Mouse (Mus musculus): Measurements from ENCODE around the gene Psmc4. TPM values are rescaled to one million over a fixed set of nuclear protein-coding genes. Genes with fewer than 3 reads are reported as not detected.

Psmc4 gene
- total RNA-seq, 1 experiment, result 287 TPM

- H3K4me3 ChIP-seq (ENCODE audit: insufficient read depth in 1 of 2, low read depth in 1 of 2, low read length in 2 of 2, poor library complexity in 1 of 2, severe bottlenecking in 1 of 2), result peak overlapping the region; percentile 83 to 88
- in situ Hi-C loops (cut with MboI; ENCODE audit: low sequenced_read_pairs in 2 of 2, unreplicated experiment in 2 of 2), result no loop called here
Observed at GRCm38 (mm10) chr7:28014445-28014810, 35.5 kb downstream of the Psmc4 start.

GRCm38 (mm10) chr7:28013549-28014444 is 36.1 kb downstream of the Psmc4 start, which contains the start of gene Zfp850:
Zfp850 (minus strand) TSS chr7:28014115.
- peak within 1 kb of the TSS; percentile 83 to 88 for H3K4me3 ChIP-seq (ENCODE audit: insufficient read depth in 1 of 2, low read depth in 1 of 2, low read length in 2 of 2, poor library complexity in 1 of 2, severe bottlenecking in 1 of 2)
- TF ChIP-seq ZC3H11A (IDR thresholded peaks at IDR 0.05; ENCODE audit: borderline replicate concordance, low read depth, low read length), result no peak
- TF ChIP-seq CHD2 (IDR thresholded peaks at IDR 0.05; ENCODE audit: low read depth, low read length), result no peak
- TF ChIP-seq HCFC1 (IDR thresholded peaks at IDR 0.05; ENCODE audit: borderline replicate concordance, insufficient read depth, low read length), result no peak; the same call in 1 of the 2 replicates
- TF ChIP-seq ZNF384 (IDR thresholded peaks at IDR 0.05; ENCODE audit: low read depth, low read length), result no peak
- no peak for TF ChIP-seq MAFK (IDR thresholded peaks at IDR 0.05; ENCODE audit: insufficient read depth, low read depth, low read length)
- peaks cover 4% of the 10 kb centered on the region; the same call in 1 of the 2 replicates for H3K36me3 ChIP-seq (ENCODE audit: control insufficient read depth, insufficient read depth, low read length, poor library complexity, severe bottlenecking)
- in situ Hi-C loops (cut with MboI; ENCODE audit: low sequenced_read_pairs in 2 of 2, unreplicated experiment in 2 of 2), result no loop called here
- peak within 1 kb of the TSS; percentile 38; the same call in 1 of the 2 replicates for H3K27ac ChIP-seq (ENCODE audit: insufficient read depth, low read depth, low read length, poor library complexity, severe bottlenecking)
- peak; percentile 63 for DNase-seq (ENCODE audit: low read depth, low spot score)
- peak within 1 kb of the TSS; percentile 90 for H3K9ac ChIP-seq (ENCODE audit: insufficient read depth, low read depth, low read length, poor library complexity, severe bottlenecking)
- no peaks in the 10 kb centered on the region for H3K9me3 ChIP-seq (ENCODE audit: control insufficient read depth, insufficient read depth, low read depth, low read length)
- H3K4me1 ChIP-seq (ENCODE audit: control insufficient read depth in 2 of 2, insufficient read depth in 2 of 2, low read length in 2 of 2, poor library complexity in 1 of 2), result peaks cover 1 to 2% of the 10 kb centered on the region in 2 experiments; a peak in 2 of 4 replicates

More at GRCm38 (mm10) chr7:28014445-28014810, 35.5 kb downstream of the Psmc4 start:
- H3K4me1 ChIP-seq (ENCODE audit: control insufficient read depth in 2 of 2, insufficient read depth in 2 of 2, low read length in 2 of 2, poor library complexity in 1 of 2), result peaks cover 1 to 2% of the 10 kb centered on the region in 2 experiments; a peak in 2 of 4 replicates
- peak overlapping the region; percentile 90 for H3K9ac ChIP-seq (ENCODE audit: insufficient read depth, low read depth, low read length, poor library complexity, severe bottlenecking)
- TF ChIP-seq CHD2 (IDR thresholded peaks at IDR 0.05; ENCODE audit: low read depth, low read length) (no peak), ZC3H11A (IDR thresholded peaks at IDR 0.05; ENCODE audit: borderline replicate concordance, low read depth, low read length) (no peak), HCFC1 (IDR thresholded peaks at IDR 0.05; ENCODE audit: borderline replicate concordance, insufficient read depth, low read length) (no peak), ZNF384 (IDR thresholded peaks at IDR 0.05; ENCODE audit: low read depth, low read length) (no peak), MAFK (IDR thresholded peaks at IDR 0.05; ENCODE audit: insufficient read depth, low read depth, low read length) (no peak)
- H3K9me3 ChIP-seq (ENCODE audit: control insufficient read depth, insufficient read depth, low read depth, low read length), result no peaks in the 10 kb centered on the region
- H3K36me3 ChIP-seq (ENCODE audit: control insufficient read depth, insufficient read depth, low read length, poor library complexity, severe bottlenecking), result peaks cover 2% of the 10 kb centered on the region; the same call in 1 of the 2 replicates
- H3K27ac ChIP-seq (ENCODE audit: insufficient read depth, low read depth, low read length, poor library complexity, severe bottlenecking), result no peak overlapping the region
- no peak for DNase-seq (ENCODE audit: low read depth, low spot score)

GRCm38 (mm10) chr7:28010271-28010670 is 39.6 kb downstream of the Psmc4 start:
- TF ChIP-seq HCFC1 (IDR thresholded peaks at IDR 0.05; ENCODE audit: borderline replicate concordance, insufficient read depth, low read length) (no peak), MAFK (IDR thresholded peaks at IDR 0.05; ENCODE audit: insufficient read depth, low read depth, low read length) (no peak), ZNF384 (IDR thresholded peaks at IDR 0.05; ENCODE audit: low read depth, low read length) (no peak), ZC3H11A (IDR thresholded peaks at IDR 0.05; ENCODE audit: borderline replicate concordance, low read depth, low read length) (no peak), CHD2 (IDR thresholded peaks at IDR 0.05; ENCODE audit: low read depth, low read length) (no peak)
- Histone ChIP-seq H3K27ac (ENCODE audit: insufficient read depth, low read depth, low read length, poor library complexity, severe bottlenecking) (no peak overlapping the region), H3K9ac (ENCODE audit: insufficient read depth, low read depth, low read length, poor library complexity, severe bottlenecking) (no peak overlapping the region), H3K4me3 (ENCODE audit: insufficient read depth in 1 of 2, low read depth in 1 of 2, low read length in 2 of 2, poor library complexity in 1 of 2, severe bottlenecking in 1 of 2) (no peak overlapping the region), H3K4me1 (ENCODE audit: control insufficient read depth in 2 of 2, insufficient read depth in 2 of 2, low read length in 2 of 2, poor library complexity in 1 of 2) (peaks cover 1 to 2% of the 10 kb centered on the region in 2 experiments; a peak in 2 of 4 replicates), H3K36me3 (ENCODE audit: control insufficient read depth, insufficient read depth, low read length, poor library complexity, severe bottlenecking) (peaks cover 17% of the 10 kb centered on the region), H3K9me3 (ENCODE audit: control insufficient read depth, insufficient read depth, low read depth, low read length) (no peaks in the 10 kb centered on the region)
- in situ Hi-C loops (cut with MboI; ENCODE audit: low sequenced_read_pairs in 2 of 2, unreplicated experiment in 2 of 2), result no loop called here
- DNase-seq (ENCODE audit: low read depth, low spot score), result no peak

Other genes starting within 250 kb of the Psmc4 start
- gene Zfp626, start 242.9 kb downstream of the Psmc4 start, total RNA-seq (2012; rRNA removed), result 6.8 and 9.3 TPM in 2 replicates
- 14.5 and 16.3 TPM in 2 replicates for gene Zfp59, start 211.5 kb downstream of the Psmc4 start, total RNA-seq (2012; rRNA removed)
- 3.8 and 3.9 TPM in 2 replicates for gene Zfp607a, start 192.6 kb downstream of the Psmc4 start, total RNA-seq (2012; rRNA removed)
- gene Zfp974, start 120.6 kb downstream of the Psmc4 start, total RNA-seq (2012; rRNA removed), result 3.5 and 3.8 TPM in 2 replicates
- 12.4 and 15.2 TPM in 2 replicates for gene Zfp780b, start 70.9 kb downstream of the Psmc4 start, total RNA-seq (2012; rRNA removed)
- gene Zfp850, start 36.0 kb downstream of the Psmc4 start, total RNA-seq (2012; rRNA removed), result 21.6 and 24.0 TPM in 2 replicates
- gene Fcgbp, start 21.1 kb upstream of the Psmc4 start, total RNA-seq (2012; rRNA removed), result 0.85 and 1.2 TPM in 2 replicates
- 0.85 and 1.4 TPM in 2 replicates for gene 9530053A07Rik, start 79.4 kb upstream of the Psmc4 start, total RNA-seq (2012; rRNA removed)
- 150 and 189 TPM in 2 replicates for gene Fbl, start 119.6 kb upstream of the Psmc4 start, total RNA-seq (2012; rRNA removed)
- gene Dyrk1b, start 129.4 kb upstream of the Psmc4 start, total RNA-seq (2012; rRNA removed), result 3.9 and 6.3 TPM in 2 replicates
- 15.3 and 18.5 TPM in 2 replicates for gene Eid2, start 217.8 kb upstream of the Psmc4 start, total RNA-seq (2012; rRNA removed)
- gene Eid2b, start 227.6 kb upstream of the Psmc4 start, total RNA-seq (2012; rRNA removed), result 4.3 and 4.6 TPM in 2 replicates
- gene Selenov, start 241.1 kb upstream of the Psmc4 start, total RNA-seq (2012; rRNA removed), result 0.16 and 0.58 TPM in 2 replicates